Mouse (Mus musculus) liver, embryonic 15.5 days (tissue): ENCODE data around the gene Olfr473. TPM values are rescaled to one million over a fixed set of nuclear protein-coding genes. Genes with fewer than 3 reads are reported as not detected.
"Not testable (repeated sequence)": the region's sequence is repeated elsewhere in the genome, so short reads cannot be mapped to it uniquely, and the experiment has no call there.

Source experiments
- ATAC-seq: fragments of 200-750 bp; cut with Nextera tagmentation; 2 replicates; pipeline ENCODE4 v1.8.0; 2017; ENCODE audit warnings: moderate number of reproducible peaks, mild to moderate bottlenecking, moderate library complexity; ENCODE audit not compliant: insufficient read depth
- H3K27ac ChIP-seq: fragments of 300-500 bp; sonication (generic); replicated peaks from 2 replicates; pipeline ENCODE4 v1.5.1; 2015; ENCODE audit warnings: mild to moderate bottlenecking, inconsistent platforms
- H3K27me3 ChIP-seq: fragments of 300-500 bp; sonication (generic); 2 replicates; pipeline ENCODE4 v1.6.1; 2015; ENCODE audit warnings: mild to moderate bottlenecking, inconsistent platforms
- H3K36me3 ChIP-seq: fragments of 300-500 bp; sonication (generic); replicated peaks from 2 replicates; pipeline ENCODE4 v1.6.1; 2015; ENCODE audit warnings: moderate library complexity, mild to moderate bottlenecking, inconsistent platforms
- H3K4me1 ChIP-seq: fragments of 300-500 bp; sonication (generic); replicated peaks from 2 replicates; pipeline ENCODE4 v1.6.1; 2015; ENCODE audit warnings: inconsistent platforms
- H3K4me2 ChIP-seq: fragments of 300-500 bp; sonication (generic); 2 replicates; pipeline ENCODE4 v1.6.1; 2015; ENCODE audit warnings: moderate library complexity, mild to moderate bottlenecking, inconsistent platforms
- H3K4me3 ChIP-seq: fragments of 300-500 bp; sonication (generic); replicated peaks from 2 replicates; pipeline ENCODE4 v1.5.1; 2015; ENCODE audit warnings: mild to moderate bottlenecking, inconsistent platforms
- H3K9ac ChIP-seq: fragments of 300-500 bp; sonication (generic); 2 replicates; pipeline ENCODE4 v1.6.1; 2015; ENCODE audit warnings: moderate library complexity, mild to moderate bottlenecking, inconsistent platforms
- H3K9me3 ChIP-seq: fragments of 300-500 bp; sonication (generic); replicated peaks from 2 replicates; pipeline ENCODE4 v1.6.1; 2016; ENCODE audit warnings: inconsistent platforms
- whole genome bisulfite sequencing: fragments of 180-500 bp; shearing (Covaris S2); methylation state at CpG from one replicate; pipeline ENCODE4 v1.1.7; 2015; ENCODE audit warnings: mixed read lengths; ENCODE audit not compliant: insufficient replicate concordance; 5-methylcytosine and 5-hydroxymethylcytosine counted together
- polyA plus RNA-seq: library from polyadenylated mRNA; unstranded; fragments of >200 nt; fragmentation: Nextera tagmentation; extraction: Ambion mirVana; gene quantifications from 2 replicates; pipeline ENCODE4 v1.2.1, GENCODE M21; 2015

Gene Olfr473
- polyA plus RNA-seq: not detected in 2 replicates

DNA sequence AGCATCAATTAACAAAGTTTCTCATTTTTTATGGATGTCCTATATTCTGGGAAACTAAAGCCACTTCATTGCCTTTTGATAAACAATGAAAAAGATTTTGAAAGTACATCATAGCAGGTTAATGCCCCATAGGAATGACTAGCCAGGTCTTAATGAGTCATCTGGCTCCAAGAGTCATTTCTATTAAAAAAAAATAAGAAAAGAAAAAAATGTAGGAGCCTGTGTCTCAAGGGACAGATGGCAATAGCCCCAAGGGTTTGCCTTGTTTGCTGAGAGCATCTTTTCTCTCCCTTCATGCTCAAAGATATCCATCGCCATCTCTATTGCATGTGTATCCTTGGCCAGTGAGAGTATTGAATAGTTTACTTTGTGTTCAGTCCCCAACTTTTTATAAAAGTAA is at the start of gene Olfr473:
Gene Olfr473 (plus strand): TSS at position 301 of the 400 bp plus-strand sequence.
- WGBS: 87% methylated on average over 1 of the region's 1 CpGs
- Histone ChIP-seq H3K27me3 (no peaks in the 10 kb centered on the region), H3K36me3 (no peaks in the 10 kb centered on the region), H3K27ac (no peak within 1 kb of the TSS), H3K4me1 (no peaks in the 10 kb centered on the region), H3K4me3 (no peak within 1 kb of the TSS), H3K9me3 (no peaks in the 10 kb centered on the region), H3K9ac (no peak within 1 kb of the TSS), H3K4me2 (no peak within 1 kb of the TSS)
- ATAC-seq: no peak

GRCm38 (mm10) chr7:107897602-107898001 is 32.6 kb upstream of the Olfr473 start, which contains the start of gene Olfr472:
Gene Olfr472, plus strand, starts transcription at chr7:107897902.
- Histone ChIP-seq H3K4me3 (no peak within 1 kb of the TSS), H3K9me3 (no peaks in the 10 kb centered on the region), H3K4me1 (no peaks in the 10 kb centered on the region), H3K9ac (no peak within 1 kb of the TSS), H3K27me3 (no peaks in the 10 kb centered on the region), H3K4me2 (no peak within 1 kb of the TSS), H3K36me3 (no peaks in the 10 kb centered on the region), H3K27ac (no peak within 1 kb of the TSS)
- ATAC-seq: no peak

- H3K27ac ChIP-seq: not testable (repeated sequence)
Observed at GRCm38 (mm10) chr7:107952539-107952938, 22.3 kb downstream of the Olfr473 start.

GRCm38 (mm10) chr7:107954343-107954742 is 24.1 kb downstream of the Olfr473 start, which contains the start of gene Olfr474:
Gene Olfr474, plus strand, starts transcription at chr7:107954643.
- Histone ChIP-seq H3K9me3 (no peaks in the 10 kb centered on the region), H3K4me1 (no peaks in the 10 kb centered on the region), H3K4me3 (no peak within 1 kb of the TSS), H3K4me2 (no peak within 1 kb of the TSS), H3K27me3 (no peaks in the 10 kb centered on the region), H3K36me3 (no peaks in the 10 kb centered on the region), H3K9ac (no peak within 1 kb of the TSS), H3K27ac (no peak within 1 kb of the TSS)
- WGBS: 58% methylated on average over 1 of the region's 1 CpGs
- ATAC-seq: no peak

More at GRCm38 (mm10) chr7:107952539-107952938, 22.3 kb downstream of the Olfr473 start:
- not testable (repeated sequence) for H3K36me3 ChIP-seq, H3K9ac ChIP-seq, ATAC-seq, H3K9me3 ChIP-seq, H3K4me1 ChIP-seq, H3K4me3 ChIP-seq, H3K27me3 ChIP-seq, H3K4me2 ChIP-seq
- 89% methylated on average over 12 of the region's 12 CpGs for WGBS

GRCm38 (mm10) chr7:107964503-107964902 is 34.3 kb downstream of the Olfr473 start, which contains the start of gene Olfr476:
Gene Olfr476, plus strand, starts transcription at chr7:107964803.
- H3K36me3 ChIP-seq: no peaks in the 10 kb centered on the region

More at GRCm38 (mm10) chr7:107964503-107964902, 34.3 kb downstream of the Olfr473 start, which contains the start of gene Olfr476:
- no peaks in the 10 kb centered on the region for H3K9me3 ChIP-seq
- 30% methylated on average over 1 of the region's 1 CpGs for WGBS
- no peak within 1 kb of the TSS for H3K27ac ChIP-seq
- H3K4me3 ChIP-seq: no peak within 1 kb of the TSS
- H3K4me1 ChIP-seq: no peaks in the 10 kb centered on the region
- no peak for ATAC-seq
- no peaks in the 10 kb centered on the region for H3K27me3 ChIP-seq
- no peak within 1 kb of the TSS for H3K4me2 ChIP-seq
- no peak within 1 kb of the TSS for H3K9ac ChIP-seq

Other genes with a start within 250 kb of the Olfr473 start
- not detected in 2 replicates for gene Cyb5r2, start 172.4 kb upstream of the Olfr473 start, polyA plus RNA-seq
- gene Ovch2, start 129.2 kb upstream of the Olfr473 start, polyA plus RNA-seq: not detected in 2 replicates
- not detected in 2 replicates for gene Olfr467, start 118.2 kb upstream of the Olfr473 start, polyA plus RNA-seq
- not detected in 2 replicates for gene Olfr469, start 104.9 kb upstream of the Olfr473 start, polyA plus RNA-seq
- gene Olfr470, start 83.0 kb upstream of the Olfr473 start, polyA plus RNA-seq: not detected in 2 replicates
- gene Olfr472, start 32.5 kb upstream of the Olfr473 start, polyA plus RNA-seq: not detected in 2 replicates
- not detected in 2 replicates for gene Olfr474, start 24.2 kb downstream of the Olfr473 start, polyA plus RNA-seq
- gene Olfr476, start 34.4 kb downstream of the Olfr473 start, polyA plus RNA-seq: not detected in 2 replicates
- gene Olfr477, start 56.2 kb downstream of the Olfr473 start, polyA plus RNA-seq: not detected in 2 replicates
- gene Olfr478, start 103.5 kb downstream of the Olfr473 start, polyA plus RNA-seq: not detected in 2 replicates
- gene Olfr479, start 120.2 kb downstream of the Olfr473 start, polyA plus RNA-seq: not detected in 2 replicates
- gene Olfr480, start 136.9 kb downstream of the Olfr473 start, polyA plus RNA-seq: not detected in 2 replicates
- gene Olfr481, start 149.4 kb downstream of the Olfr473 start, polyA plus RNA-seq: not detected in 2 replicates
- gene Olfr482, start 167.1 kb downstream of the Olfr473 start, polyA plus RNA-seq: 0.09 TPM in 1 of 2 replicates, not detected in the other
- gene Olfr483, start 170.4 kb downstream of the Olfr473 start, polyA plus RNA-seq: not detected in 2 replicates
- gene Olfr484, start 197.0 kb downstream of the Olfr473 start, polyA plus RNA-seq: not detected in 2 replicates
- gene Olfr485, start 229.4 kb downstream of the Olfr473 start, polyA plus RNA-seq: not detected in 2 replicates
- gene Olfr486, start 242.3 kb downstream of the Olfr473 start, polyA plus RNA-seq: not detected in 2 replicates